Mouse (Mus musculus) bone marrow macrophage, adult 2 months (primary cell): ENCODE measurements around the gene Shtn1.

Source experiments
- CTCF ChIP-seq: IDR thresholded peaks from 2 replicates; pipeline ENCODE4 v1.5.1; 2012; ENCODE audit warnings: low read depth, mild to moderate bottlenecking, low read length, moderate library complexity
- POLR2A ChIP-seq: IDR thresholded peaks from 2 replicates; pipeline ENCODE4 v1.6.1; 2012; ENCODE audit warnings: mild to moderate bottlenecking, low read depth, low read length, borderline replicate concordance

GRCm38 (mm10) chr19:59076131-59076530, 231 bp upstream of the Shtn1 start:
- no peak for TF ChIP-seq CTCF
- no peak for TF ChIP-seq POLR2A
